Mouse (Mus musculus): ENCODE measurements around the gene Slc9a9.

Slc9a9 gene

DNA sequence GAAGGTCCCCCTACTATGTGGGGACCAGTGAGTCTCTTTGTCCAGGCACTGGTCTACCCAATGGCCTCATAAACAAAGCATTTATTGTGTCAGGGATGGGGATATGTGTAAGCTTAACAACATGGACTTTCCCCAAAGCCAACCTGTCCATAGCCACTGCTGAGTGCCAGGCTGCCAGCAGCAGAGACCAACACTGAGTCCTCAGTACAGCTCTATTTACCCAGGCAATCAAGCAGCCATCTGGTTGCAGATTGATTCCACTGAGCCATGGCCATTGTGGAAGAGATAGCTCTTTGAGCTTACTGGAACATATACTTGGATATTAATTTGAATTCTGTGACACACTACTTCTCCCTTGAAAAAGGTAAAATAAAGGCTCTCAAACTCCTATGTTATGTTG lies 570.2 kb downstream of the Slc9a9 start:
- DNase-seq, result no peak

GRCm38 (mm10) chr9:95242628-95243195 lies 573.0 kb downstream of the Slc9a9 start:
- no peak for DNase-seq

GRCm38 (mm10) chr9:95254162-95254561 lies 584.5 kb downstream of the Slc9a9 start:
- no peak for DNase-seq

GRCm38 (mm10) chr9:95255844-95256243 lies 586.1 kb downstream of the Slc9a9 start:
- no peak for DNase-seq

DNA sequence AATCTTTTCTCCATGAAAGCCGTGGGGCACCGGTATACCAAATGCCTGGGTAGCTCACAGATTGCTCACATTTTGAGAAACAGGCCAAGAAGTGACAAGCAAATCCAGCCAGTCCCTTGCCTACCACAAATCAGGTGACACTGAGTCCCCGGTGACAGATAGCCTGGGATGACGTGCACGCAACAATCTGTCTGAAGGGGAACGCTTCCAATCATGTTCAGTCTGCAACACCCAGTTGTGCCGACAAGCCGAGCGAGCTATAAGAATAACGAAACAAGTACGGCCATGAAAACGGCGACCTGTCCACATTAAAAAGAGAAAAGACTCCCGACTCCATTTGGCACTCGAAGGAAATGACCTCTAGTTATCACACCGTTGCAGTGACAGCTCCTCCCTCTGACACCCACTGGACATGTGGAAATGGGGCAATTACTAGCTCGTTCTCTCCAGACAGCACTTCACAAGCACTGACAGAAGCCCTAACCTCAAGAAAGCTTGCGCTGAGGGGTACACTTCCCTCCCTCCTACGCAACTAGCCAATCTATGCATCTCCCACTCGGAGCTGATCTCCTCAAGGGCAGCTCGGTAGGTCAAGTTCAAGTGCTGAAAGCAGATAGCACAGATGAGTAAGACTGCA lies 587.1 kb downstream of the Slc9a9 start:
- DNase-seq, result no peak

- DNase-seq, result no peak
Observed at GRCm38 (mm10) chr9:95262851-95263250, 593.1 kb downstream of the Slc9a9 start.

DNA sequence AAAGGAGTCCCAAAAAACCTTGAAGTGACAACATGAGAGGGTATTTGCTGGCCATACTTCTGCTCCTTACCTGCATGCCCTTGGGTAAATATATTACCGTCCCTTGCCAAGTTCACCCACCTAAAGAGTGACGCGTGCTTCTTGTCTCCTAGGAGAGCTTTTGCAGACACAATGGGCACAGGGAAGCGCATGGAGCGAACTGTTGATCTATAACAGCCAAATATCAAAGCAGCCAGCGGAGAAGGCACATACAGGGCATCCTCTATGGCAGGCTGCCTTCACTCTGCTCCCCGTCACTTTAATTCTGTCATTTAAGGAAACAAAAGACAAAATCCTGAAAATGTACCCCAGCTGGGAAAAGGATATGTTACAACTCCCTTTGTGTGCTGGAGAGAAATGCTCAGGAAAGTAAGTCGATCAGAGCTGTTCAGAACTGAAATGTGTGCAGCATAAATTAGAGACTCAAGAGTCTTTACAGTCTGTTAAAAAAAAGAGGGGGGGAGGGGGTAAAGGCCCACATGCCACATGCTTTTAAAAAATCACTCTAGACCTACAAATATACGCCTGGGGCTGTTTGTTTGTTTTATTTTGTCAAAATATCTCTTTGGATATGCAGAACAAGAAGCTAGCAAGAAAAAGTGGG lies 594.3 kb downstream of the Slc9a9 start:
- no peak for DNase-seq

DNA sequence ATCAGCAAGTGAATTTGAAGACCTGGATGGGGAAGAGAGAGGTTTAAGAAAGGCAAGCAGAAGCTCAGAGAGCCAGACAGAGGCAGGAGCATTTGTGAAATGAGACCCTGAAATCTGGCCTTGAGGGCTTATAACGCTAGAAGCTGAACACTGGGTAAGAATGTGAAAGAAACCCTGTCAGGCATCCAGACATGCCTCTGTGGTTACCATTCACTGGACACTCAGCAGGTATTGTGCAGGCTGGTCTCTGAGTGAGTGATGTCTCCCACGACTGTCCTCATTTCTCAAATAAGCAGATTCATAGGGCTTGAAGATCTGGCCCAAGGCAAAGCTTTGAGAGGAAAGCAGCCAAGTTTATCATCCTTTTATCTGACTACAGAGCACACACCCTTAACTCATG lies 596.5 kb downstream of the Slc9a9 start:
- no peak for DNase-seq

GRCm38 (mm10) chr9:95266924-95267323 lies 597.2 kb downstream of the Slc9a9 start:
- DNase-seq, result no peak

DNA sequence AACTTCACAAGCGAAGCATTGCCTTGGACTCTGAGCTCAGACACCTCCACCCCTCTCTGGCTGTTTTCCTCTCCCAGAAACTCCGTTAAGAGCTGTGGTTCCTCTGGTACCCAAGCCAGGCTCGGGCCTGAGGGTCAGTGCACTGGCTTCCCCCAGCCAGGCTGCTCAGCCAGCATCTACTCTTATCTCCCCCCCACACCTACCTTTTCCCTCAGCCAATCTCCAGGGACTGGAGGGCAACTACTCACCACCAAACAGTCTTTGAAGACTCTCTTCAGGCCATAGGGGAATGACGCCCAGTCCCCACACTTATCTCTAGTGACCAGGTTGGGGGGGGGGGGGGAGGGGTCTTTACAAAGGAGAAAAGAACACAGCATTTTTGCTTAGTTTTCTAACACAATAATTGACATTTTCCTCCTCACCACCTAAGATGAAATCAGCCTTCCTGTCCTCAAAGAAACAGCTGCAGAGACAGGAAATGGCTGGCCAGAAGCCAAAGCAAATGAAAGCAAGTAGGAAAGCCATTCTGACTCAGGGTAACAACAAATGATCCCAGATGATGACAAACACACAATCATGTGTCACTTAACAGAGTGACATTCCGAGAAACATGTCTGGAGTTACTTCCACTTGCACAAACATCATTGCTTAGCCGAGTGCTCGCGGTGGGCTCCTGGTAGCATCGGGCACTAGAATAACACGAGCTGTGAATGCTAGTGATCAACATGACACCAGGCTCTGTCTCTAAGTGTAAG lies 610.1 kb downstream of the Slc9a9 start:
- DNase-seq, result peak; percentile 75
